Mouse (Mus musculus): ENCODE measurements around the gene Srgap2.
"Not testable (repeated sequence)": the region's sequence is repeated elsewhere in the genome, so short reads cannot be mapped to it uniquely, and the experiment has no call there.

Gene Srgap2

DNA sequence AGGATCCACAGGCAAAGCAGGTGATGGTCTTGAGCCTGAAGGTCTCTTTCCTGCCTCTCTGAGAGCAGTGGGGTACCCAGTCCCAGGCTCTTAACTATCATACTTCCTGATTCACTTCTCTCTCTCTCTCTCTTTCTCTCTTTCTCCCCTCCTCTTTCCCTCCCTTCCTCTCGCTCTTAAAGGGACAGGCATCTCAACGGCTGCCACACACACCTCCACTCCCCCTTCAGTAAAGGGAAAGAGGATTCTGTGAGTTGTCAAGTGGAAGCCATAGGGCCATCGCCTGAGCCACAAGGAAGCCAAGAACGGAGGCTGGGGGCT is 247.7 kb downstream of the Srgap2 start, which contains the start of gene Ikbke:
Gene Ikbke, minus strand, starts transcription at position 151 of the 321 bp plus-strand sequence.
- DNase-seq, result no peak

DNA sequence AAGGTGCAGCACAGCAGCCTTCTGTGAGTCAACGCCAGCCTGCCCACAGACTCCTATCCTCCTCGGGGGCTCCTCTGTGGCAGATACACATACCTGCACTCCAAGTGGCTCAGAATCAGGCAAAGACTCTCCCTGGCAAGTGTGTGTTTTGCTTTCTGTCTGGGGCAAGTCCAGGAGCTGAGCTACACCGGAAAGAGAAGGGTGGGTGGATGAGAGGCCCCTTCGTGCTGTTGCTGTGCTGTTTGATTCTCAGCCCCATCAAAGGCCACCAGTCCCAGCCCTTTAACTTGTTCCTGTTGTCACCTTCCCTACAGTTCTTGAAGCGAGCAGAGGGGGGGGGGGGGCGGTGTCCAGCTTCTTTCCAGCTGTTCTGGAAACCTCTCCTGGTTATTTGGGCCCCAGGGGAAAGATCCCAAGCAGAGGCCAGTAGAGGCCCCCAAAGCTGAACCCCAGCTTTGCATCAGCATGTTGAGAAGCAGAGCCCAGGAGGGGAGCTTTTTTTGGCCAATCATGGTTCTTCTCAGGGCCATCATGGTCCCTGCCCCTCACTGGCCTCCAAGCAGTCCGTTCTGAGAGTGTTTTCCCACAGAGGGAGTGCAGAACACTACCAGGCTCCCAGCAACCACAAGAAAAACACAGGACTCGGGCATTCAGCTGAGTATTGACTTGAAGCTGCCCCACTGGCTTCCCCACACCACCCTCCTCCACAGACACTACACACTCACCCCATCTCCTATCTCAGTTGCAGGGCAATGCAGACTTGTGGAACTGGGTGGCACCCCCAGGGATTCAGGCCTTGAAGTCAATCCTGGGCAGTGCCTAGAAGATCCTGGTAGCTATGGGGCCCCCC is 248.3 kb downstream of the Srgap2 start:
- no peak for DNase-seq

DNA sequence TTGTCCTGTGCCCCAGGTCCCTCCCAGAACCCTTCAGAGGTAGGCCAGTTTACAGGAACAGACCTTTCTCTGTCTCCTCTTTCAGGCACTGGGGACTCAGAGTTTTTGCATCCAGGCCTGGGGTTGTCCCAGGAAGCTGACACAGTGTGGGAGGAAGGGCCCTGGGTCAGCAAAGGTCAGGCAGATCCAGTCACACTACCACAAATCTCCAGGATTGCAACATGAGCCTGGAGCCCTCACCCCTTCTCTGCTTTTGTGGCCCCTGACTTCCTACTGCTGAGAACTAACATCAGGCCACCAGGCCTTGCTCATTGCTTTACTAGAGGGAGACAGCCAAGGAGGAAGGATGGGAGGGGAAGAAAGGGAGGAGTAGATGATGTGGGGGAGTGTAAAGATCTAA is 250.3 kb downstream of the Srgap2 start:
- DNase-seq, result no peak

DNA sequence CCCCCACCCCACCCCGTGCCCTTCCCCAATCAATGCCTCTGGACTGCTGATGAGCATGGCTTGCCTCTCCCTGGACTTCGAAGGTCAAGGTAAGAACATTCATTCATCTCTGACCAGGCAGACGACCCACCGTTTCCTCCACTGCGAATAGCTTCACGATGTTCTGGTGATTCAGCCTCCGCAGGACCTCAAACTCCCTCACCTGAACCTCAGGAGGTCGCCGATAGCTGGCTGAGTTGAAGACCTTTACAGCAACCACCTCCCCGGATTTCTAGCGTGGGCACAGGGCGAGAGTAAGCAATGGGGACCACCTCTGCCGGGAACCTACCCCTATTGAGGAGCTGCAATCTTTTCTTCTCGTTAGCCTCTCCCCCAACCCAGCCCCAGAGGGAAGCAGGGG is 251.6 kb downstream of the Srgap2 start:
- DNase-seq, result no peak

DNA sequence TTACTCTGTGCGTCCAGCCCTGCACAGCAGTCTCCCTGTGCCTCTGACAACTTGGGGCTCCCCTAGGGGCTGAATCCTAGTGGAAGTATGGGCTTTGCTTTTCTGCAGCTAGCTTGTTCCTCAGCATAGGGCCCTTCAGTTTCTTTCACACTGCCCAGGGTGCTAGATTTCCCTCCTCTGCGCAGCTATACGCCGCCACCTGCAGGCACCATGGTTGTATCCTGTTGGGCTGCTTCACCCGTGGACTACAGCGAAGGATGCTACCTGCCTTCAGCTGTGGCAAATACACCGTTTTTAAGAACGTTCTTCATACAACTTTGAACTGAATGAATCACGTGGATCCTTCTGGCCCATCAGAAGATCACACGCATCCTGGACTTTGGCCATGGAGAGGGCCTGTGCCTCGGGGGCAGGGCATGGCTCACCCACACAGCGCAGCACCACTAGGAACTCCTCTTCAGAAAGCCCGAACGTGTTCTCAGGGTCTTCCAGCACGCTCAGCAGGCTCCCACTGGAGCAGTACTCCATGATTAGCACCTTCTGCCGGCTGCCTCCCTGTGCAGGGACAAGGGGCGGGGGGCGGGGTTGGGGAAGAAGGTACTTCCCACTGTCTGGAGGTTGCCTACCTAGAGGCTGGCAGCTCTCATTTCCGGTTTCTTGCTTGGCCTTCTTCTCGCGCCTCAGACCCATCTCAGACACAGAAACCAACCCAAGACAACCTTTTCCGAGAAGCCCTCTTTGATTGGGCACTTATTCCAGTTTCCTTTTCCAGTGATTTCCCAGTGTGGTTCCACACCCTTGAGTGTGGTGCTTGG is 252.2 kb downstream of the Srgap2 start:
- DNase-seq, result no peak

DNA sequence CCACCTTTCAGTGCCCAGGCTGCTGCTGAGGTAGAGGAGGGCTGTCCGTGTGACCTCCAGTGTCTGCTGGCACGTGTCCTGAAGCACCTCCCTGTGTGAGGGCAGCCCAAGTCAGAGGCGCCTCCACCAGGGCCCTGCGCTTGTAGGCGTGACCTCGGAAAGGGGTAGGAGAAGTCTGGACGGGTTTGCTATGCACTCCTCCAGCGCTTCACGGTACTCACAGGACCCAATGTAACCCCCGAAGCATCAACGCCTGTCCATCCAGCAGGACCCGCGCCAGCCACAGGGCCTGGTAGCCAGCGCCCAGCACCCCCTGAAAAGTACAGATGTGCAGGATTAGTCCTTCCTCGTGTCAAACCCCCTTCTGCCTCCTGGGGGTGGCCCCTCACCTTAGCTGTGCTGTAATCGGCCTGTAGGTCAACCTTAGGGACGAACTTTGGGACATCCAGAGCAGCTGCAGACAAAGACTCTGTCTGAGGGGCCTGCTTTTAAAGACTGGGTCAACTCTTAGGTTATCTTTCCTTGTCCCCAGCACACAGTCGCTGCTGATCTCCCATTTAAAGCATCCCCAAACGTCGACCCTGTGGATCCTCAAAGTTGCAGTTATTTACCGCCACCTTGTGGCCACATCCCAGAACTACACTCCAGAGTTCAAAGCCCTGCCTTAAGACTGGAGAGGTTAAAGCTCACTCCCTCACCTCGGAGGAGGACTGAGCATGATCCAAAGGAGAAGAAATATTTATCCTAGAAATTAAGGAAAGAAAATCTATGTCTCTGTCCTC is 257.2 kb downstream of the Srgap2 start:
- DNase-seq, result peak; percentile 75

DNA sequence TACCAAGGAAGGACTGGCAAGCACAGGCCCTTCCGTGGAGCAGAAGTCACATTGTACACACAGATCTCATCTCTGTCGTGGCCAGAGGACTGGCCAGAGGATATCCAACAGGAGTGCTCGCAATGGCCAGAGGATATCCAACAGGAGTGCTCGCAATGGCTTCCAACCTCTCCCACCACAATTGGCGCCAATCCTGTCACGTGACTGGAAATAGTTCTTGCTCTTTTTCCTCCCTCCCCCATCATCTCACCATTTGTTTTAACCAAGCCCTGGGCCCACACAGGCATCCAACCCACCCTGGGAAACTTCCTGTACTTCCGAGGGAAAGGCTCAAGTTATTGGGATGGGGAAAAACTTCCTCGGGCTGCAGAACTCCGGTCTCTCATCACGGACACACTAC is 258.4 kb downstream of the Srgap2 start:
- no peak for DNase-seq

DNA sequence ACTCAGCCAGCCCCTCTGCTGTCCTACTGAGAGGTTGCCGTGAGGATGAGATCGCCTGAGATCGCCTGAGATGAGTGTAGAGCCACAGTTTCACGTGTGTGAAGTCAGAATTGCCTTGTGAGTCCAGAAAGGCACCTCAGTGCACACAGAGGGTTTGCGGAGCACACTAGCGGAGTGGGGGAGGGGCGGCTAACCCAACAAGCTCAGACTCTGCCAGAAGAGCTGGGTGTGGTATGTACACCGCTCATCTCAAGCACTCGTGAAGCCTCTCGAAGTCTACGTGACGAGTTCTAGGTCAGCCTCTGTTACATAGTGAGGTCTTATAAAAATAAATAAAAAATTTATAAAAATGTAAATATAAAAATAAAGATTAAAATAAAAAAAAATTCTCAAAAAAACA is 263.2 kb downstream of the Srgap2 start:
- DNase-seq, result no peak

DNA sequence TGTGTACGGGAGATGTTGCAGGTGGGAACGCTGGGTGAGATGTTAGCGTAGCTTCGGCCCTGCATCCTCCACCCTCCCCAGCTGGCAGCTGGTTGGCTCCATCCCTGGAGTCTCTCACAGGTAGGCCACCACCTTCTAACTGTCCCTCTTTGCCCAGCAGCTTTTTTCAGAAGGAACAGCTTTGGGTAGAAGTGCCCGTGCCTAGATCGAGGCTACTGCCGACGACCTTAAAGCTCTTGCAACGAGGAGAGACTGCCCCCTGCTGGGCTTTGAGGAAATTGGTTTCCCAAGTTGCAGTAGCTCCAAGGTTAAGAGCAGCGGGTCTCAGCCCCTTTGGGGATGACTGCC is 266.9 kb downstream of the Srgap2 start:
- peak; percentile 81 for DNase-seq

DNA sequence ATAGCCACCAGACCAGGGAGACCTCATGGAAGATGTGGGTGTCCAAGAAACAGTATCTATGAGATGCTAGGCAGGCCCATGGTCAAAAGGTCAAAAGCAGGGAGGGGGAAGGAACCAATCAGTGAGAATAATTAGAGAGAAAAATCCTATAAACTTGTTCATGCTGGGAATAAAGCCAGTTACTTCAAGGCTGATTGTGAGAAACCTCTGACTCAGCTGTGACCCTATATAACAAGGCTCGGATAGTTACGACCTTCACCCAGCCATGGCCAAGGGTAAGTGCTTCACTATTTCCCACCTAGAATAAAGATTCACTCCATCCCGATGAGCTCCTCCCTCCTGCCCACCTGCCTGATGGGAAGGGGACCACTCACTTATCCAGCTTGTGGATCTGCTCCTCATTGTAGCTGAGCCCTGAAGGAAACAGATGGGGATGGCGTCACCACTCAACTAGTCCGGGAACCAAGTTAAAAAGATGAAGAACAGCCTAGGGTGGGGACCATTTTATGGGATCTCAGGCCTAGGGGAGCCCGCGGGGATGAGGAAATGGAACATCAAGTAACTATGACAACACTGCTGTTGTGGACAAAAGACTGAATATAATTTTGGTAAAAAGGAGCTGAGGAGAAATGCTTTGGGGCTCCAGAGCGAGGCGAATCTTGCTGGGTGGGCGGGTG is 267.4 kb downstream of the Srgap2 start:
- DNase-seq, result peak; percentile 22

DNA sequence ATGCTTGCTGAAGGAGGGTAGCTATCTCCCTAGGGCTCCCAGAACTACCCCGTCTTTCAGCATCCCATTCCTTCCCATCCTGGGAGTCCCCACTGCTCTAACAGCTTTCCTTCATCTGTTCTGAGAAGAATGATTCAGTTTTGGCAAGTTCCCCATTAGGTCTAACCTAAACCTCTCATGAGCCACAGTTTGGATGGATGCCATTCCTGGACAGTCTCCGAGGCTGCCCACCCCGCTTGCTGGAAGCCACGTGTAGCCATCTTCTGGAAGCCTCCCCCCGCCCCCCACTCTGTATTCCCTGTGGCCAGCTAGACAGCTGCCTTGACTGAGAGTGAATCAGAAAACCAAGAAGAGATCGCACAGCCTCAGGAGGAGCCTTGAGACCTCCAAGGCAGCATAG is 269.9 kb downstream of the Srgap2 start:
- DNase-seq, result no peak

DNA sequence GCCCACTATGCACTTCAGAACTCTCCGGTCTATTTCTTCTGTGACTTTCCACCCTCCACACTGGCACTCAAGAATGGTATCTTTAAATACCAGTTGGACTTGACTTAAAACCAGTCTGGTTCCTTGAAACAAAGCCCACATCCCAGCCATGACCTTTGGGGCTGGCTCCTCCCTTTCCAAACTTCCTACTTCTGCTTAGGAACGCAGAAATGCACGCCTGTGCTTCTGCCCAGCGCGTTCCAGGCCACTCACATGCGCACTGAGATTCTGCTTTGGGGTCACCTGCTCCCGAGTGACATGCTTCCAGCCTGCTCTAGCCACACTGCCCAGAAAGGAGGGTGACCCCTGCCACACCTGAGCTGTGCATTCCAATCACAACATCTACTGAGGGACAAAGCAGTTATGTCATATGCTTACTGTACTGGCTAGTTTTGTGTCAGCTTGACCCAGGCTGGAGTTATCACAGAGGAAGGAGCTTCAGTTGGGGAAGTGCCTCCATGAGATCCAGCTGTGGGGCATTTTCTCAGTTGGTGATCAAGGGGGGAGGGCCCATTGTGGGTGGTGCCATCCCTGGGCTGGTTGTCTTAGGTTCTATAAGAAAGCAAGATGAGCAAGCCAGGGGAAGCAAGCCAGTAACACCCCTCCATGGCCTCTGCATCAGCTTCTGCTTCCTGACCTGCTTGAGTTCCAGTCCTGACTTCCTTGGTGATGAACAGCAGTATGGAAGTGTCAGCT is 274.5 kb downstream of the Srgap2 start:
- not testable (repeated sequence) for DNase-seq

DNA sequence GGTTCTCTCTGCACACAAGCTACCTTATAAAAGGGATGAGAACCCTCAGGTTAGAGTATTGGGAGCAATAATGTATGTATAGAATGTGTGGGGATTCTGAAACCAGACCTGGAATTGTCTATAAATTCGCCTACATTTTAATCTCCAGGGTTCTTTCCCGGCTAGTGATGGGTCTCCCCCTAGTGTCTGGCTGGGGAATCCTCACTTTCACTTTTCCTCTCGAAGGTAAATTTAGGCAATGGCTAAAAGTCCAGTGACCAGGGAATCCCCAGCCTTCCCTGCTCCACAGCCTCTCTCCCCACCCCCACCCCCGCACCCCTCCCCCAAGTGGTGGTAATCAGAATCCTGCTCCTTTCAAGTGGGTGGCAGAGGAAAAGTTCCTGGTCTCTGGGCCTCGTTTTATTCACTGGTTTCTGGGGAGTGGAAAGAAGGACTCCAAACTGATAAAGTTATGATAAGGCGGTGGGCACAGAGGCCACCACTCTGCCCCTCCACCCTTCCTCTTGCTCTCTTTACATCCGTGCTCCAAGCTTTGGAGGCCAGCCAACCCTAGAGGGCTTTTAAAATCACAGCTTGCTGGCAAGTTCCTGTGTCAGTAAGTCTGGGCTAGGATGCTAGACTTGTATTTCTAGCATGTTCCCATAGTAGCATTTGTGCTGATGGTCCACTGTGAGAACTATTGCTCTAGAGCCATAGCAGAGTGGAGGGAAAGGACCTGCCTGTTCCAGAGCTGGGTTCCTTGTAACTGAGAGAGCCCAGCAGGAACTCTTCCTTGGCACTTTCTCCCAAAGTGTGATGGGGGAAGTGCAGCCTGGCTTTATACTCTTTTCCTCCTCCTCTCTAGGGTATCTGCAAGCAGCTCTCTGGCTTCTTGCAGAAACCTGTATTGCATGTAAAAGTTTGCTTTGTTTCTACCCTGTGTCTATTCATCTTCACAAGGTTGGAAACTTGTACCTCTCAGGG is 280.4 kb downstream of the Srgap2 start:
- peak; percentile 35 for DNase-seq

DNA sequence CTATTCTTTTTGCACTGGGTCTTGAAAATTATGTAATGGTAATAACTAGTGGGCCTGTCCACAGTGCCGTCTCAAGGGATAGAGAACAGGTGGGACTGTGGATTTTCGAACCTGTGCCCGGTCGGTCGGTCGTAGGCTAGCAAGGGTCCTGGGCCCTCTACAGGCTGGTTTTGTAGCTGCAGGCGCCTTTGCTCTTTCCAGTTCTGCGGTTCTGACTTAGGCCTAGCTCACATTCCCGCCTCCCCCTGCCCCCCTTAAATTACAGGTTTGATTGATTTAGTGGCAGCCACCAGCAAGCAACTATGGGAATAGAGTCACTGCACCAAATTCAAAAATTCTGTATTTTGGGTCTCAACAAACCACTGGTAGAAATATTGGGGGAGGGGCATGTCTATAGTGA is 281.2 kb downstream of the Srgap2 start:
- DNase-seq, result peak; percentile 59

DNA sequence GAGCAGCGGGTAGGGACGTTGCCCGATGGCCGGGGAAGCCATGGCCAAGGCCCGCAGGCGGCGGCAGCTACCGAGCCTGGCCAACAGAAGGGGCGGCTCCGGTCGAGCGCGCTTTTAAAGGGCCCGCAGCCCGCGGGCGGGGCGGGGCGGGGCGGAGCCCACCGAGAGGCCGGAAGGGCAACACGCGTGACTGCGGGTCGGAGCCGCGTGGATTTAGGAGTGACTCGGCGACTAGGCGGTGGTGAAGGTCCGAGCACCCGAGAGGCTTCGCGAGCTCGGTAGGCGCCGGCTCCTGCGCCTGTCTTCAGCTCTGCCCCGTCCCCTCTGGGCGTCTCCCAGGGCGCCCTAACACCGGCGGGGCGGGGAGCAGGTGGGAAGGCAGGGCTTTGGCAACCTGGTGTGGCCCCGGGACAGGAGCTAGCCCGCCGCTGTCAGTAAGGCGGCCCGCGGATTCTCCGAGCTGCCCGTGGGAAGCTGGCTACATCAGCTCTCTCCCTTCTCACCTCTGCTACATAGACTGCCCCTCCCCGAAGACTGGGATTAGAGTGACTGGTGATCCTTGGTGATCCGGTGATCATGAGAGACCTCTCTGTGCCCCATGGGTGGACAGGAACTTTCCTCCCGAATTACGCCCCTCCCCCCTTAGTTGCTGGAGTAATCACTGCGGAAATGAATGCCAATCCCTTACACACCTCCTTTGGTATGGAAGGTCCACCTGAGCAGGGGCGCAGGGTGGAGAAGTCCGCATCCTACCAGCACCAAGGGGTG is 281.9 kb downstream of the Srgap2 start, which contains the start of gene Rassf5:
Gene Rassf5, minus strand, starts transcription at position 170 of the 768 bp plus-strand sequence.
- peak; percentile 65 for DNase-seq

DNA sequence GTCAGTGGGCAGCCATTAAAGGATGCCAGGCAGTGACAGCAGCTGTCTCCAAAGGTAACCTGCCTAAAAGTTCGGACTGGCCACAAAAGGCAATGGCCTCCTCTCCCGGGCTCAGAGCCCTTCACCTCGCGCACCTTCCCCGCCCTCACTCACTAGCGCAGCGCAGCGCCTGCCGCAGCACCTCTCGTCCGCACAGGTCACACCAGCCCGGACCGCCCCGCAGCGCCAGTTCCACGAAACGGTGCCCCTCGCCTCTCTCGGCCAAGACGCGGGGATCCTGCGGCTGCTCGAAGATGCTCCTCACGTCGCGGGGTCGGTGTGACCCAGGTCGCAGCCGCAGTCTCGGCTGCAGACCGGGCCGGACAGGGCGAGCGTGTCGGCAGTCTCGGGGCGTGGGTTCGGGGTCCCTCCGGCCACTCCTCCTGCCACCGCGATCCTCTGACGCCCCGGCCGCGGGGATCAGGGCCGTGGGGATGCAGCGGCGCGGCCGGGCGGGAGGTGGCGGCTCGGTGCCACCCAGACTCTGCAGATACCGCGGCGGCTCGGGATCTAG is 282.5 kb downstream of the Srgap2 start:
- DNase-seq, result peak; percentile 39

DNA sequence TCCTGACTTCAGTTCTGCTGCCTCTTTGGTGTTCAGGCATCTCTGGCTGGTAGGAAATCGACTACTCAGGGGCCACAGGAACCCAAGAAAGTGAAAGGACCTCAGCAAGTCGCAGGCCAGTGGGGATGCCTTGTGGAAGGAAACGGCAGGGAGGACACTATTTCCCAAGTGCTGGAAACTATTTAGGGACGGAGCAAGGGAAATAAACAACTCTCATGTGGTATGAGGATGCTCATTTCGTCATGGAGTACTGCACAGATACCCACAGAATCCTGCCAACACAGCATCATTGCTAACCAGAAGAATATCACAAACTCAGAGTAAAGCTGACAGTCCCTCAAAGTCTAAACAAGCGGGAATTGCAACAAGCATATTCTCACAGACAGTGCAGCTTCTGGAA is 284.2 kb downstream of the Srgap2 start:
- DNase-seq, result no peak

DNA sequence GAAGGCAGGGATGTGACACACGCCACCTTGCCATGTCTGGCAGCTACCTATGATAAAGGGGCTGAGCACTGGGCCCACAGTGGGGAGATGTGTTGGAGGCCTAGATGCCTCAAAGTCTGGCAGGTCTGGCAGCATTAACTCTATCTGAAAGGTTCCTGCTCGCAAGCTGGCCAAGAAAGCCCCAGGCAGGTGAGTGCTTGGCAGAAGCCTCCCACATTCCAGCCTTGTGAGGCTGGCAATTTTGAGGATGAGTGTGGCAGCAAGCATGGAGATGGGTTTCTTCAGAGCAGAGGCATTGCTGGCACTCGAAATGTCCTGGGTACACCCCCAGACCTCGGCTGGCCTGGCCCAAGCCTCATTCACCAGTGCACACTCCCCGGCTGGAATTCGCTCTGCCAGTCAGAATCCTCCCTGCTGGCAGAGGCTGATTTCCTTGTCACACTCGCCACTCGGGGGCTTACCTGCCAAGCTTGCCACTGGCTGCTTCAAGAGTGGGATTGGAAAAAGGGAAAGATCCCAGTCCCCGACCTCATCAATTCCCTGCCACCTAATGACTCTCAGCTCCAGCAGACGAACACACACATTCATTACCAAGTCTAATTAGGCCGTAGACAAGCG is 287.5 kb downstream of the Srgap2 start:
- DNase-seq, result no peak

DNA sequence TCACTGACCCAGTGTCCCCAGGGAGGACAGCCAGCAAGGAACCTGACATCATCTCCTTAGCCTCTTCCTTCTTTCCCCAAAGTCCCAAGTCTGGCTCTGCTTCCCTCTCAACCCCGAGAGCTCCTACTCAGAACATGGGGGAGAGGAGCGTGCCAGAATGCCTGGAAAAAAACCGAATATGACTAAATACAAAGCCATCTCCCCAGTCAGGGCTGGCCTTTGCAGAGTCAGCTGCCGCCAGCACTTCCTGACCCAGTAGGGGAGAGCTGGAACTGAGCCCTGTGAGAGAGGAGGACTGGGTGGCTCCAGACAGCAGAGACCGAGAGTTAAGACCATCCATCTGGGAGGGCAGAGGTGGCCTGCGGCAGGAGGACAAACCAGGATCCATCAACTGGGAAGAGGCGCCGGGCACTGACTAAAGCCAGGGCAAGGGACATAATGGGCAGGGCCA is 288.2 kb downstream of the Srgap2 start:
- DNase-seq, result no peak

All from right cerebral cortex, postnatal 4 days (tissue).